Mouse (Mus musculus) heart, embryonic 15.5 days (tissue): Measurements from ENCODE around the gene Tubb4b. TPM values are rescaled to one million over a fixed set of nuclear protein-coding genes. Genes with fewer than 3 reads are reported as not detected.

Experiments used
- ATAC-seq: fragments of 200-750 bp; cut with Nextera tagmentation; replicated peaks from 2 replicates; pipeline ENCODE4 v1.8.0; 2017; ENCODE audit warnings: low read depth, moderate TSS enrichment; ENCODE audit not compliant: insufficient number of reproducible peaks, insufficient read depth, low FRiP score
- H3K27ac ChIP-seq: fragments of 300-500 bp; sonication (generic); 2 replicates; pipeline ENCODE4 v1.5.1; 2015; ENCODE audit warnings: mild to moderate bottlenecking, inconsistent platforms
- H3K27me3 ChIP-seq: fragments of 300-500 bp; sonication (generic); 2 replicates; pipeline ENCODE4 v1.6.1; 2015; ENCODE audit warnings: inconsistent platforms
- H3K36me3 ChIP-seq: fragments of 300-500 bp; sonication (generic); 2 replicates; pipeline ENCODE4 v1.6.1; 2015; ENCODE audit warnings: mild to moderate bottlenecking, inconsistent platforms
- H3K4me1 ChIP-seq: fragments of 300-500 bp; sonication (generic); replicated peaks from 2 replicates; pipeline ENCODE4 v1.6.1; 2015; ENCODE audit warnings: inconsistent platforms
- H3K4me2 ChIP-seq: fragments of 300-500 bp; sonication (generic); 2 replicates; pipeline ENCODE4 v1.6.1; 2015; ENCODE audit warnings: inconsistent platforms, mild to moderate bottlenecking, moderate library complexity
- H3K4me3 ChIP-seq: fragments of 300-500 bp; sonication (generic); 2 replicates; pipeline ENCODE4 v1.5.1; 2015; ENCODE audit warnings: mild to moderate bottlenecking, inconsistent platforms
- H3K9ac ChIP-seq: fragments of 300-500 bp; sonication (generic); 2 replicates; pipeline ENCODE4 v1.6.1; 2015; ENCODE audit warnings: mild to moderate bottlenecking, inconsistent platforms
- H3K9me3 ChIP-seq: fragments of 300-500 bp; sonication (generic); replicated peaks from 2 replicates; pipeline ENCODE4 v1.6.1; 2016; ENCODE audit warnings: inconsistent platforms
- WGBS: fragments of 180-500 bp; shearing (Covaris S2); methylation state at CpG from one replicate; pipeline ENCODE4 v1.1.7; 2015; ENCODE audit warnings: mixed read lengths; 5-methylcytosine and 5-hydroxymethylcytosine counted together
- polyA plus RNA-seq: library from polyadenylated mRNA; unstranded; fragments of >200 nt; fragmentation: Nextera tagmentation; extraction: Ambion mirVana; gene quantifications from 2 replicates; pipeline ENCODE4 v1.2.1, GENCODE M21; 2015

The Tubb4b gene
- polyA plus RNA-seq, 1 experiment from 2014 or later = 358 TPM

DNA sequence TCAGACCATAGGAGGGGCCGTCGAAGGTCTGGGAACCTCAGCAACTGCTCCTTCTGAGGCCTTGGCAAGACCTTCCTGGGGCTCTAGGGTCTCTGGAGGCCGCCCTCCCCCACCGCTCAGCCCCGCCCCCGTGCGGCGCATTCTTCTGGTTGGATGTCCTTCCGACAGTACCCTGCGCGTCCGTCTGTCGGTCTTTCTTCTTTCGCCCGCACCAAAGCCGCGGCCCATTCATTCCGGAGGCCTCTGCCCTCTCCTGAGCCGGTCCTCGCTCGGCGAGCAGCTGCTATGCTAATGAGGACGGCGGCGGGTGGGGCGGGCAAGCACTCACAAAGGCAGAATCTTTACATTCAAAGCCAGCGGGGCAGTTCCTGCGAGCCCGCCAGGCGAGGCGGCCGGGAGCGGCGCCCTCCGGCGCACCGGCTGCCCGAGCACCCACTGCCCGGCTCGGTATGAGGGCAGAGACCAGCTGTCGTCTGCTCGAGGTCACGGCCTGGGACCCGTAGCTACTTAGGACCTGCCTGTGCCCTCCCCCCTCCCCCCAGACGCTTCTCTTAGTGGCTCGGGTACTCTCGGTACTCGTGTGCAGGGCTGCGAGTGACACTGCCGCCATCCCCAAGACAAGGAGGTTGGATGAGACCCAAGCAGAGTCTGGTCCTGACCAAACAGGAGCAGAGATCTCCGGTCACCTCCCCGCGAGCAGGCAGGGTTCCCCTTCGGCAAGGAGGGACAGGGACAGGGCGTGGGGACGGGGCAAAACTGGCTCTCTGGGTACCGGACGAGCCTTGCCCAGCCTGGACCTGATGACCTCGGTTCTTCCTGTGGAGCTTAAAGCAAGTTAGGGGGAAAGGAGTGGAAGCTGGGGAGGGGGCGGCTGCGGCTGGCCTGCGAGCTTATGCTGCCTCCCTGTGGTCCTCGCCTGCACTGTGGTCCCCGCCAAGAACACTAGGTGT, 38.6 kb downstream of the Tubb4b start:
- WGBS = 1% methylated on average over 64 of the region's 64 CpGs
- Histone ChIP-seq H3K27ac (peak overlapping the region; percentile 82), H3K4me3 (peak overlapping the region; percentile 59), H3K27me3 (peaks cover 9% of the 10 kb centered on the region; the same call in 1 of the 2 replicates), H3K36me3 (no peaks in the 10 kb centered on the region), H3K9ac (peak overlapping the region; percentile 75), H3K9me3 (no peaks in the 10 kb centered on the region), H3K4me1 (peaks cover 39% of the 10 kb centered on the region), H3K4me2 (peak overlapping the region; percentile 93)
- ATAC-seq = peak; percentile 58

DNA sequence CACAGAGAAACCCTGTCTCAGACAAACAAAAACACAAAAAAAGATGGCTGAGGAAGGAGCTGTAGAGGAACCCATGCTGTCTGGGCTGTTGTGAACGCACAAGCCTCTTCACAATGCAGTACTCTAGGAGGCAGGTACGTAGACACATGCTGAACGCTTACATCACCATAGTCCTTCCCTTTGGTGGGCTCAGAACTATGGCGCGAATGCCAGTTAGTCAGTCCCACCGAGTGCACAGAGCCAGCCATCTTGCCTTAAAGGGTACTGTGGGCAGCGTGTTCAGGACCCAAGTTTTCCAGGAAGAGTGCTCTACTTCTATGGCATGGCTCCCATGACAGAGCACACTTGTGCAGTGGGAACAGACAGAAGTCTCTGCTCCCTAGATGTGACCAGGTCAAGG, 40.0 kb downstream of the Tubb4b start:
- ATAC-seq = no peak
- H3K27ac ChIP-seq = no peak overlapping the region
- no peak overlapping the region for H3K4me3 ChIP-seq
- no peak overlapping the region; the same call in 1 of the 2 replicates for H3K4me2 ChIP-seq
- no peak overlapping the region for H3K9ac ChIP-seq
- peaks cover 43% of the 10 kb centered on the region for H3K4me1 ChIP-seq
- peaks cover 9% of the 10 kb centered on the region; the same call in 1 of the 2 replicates for H3K27me3 ChIP-seq
- H3K9me3 ChIP-seq = no peaks in the 10 kb centered on the region
- no peaks in the 10 kb centered on the region for H3K36me3 ChIP-seq
- WGBS = 93% methylated on average over 7 of the region's 7 CpGs

DNA sequence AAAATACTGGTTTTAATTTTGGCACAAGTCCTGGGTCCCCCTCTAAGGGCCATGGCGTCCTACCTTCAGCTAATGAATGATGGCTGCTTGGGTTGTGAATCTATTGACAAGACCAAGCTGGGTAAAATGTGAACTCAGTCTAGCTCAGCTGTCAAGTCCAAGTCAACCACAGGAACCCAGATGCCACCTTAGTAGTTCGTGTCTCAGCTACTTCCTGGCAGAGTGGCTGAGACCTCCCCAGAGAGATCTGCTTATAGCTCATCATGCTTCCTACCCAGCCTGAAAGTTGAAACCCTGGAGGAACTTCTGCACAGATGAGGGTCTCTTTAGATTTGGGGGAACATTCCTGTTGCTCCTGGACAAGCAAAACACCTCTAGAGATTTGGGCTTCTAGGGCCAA, 41.2 kb downstream of the Tubb4b start:
- 71% methylated on average over 2 of the region's 2 CpGs for WGBS
- no peak overlapping the region for H3K27ac ChIP-seq
- H3K4me3 ChIP-seq = peak overlapping the region; percentile 67
- H3K9me3 ChIP-seq = no peaks in the 10 kb centered on the region
- H3K27me3 ChIP-seq = peaks cover 20% of the 10 kb centered on the region; the same call in 1 of the 2 replicates
- H3K4me1 ChIP-seq = peaks cover 50% of the 10 kb centered on the region
- no peak for ATAC-seq
- H3K9ac ChIP-seq = no peak overlapping the region
- no peaks in the 10 kb centered on the region for H3K36me3 ChIP-seq
- H3K4me2 ChIP-seq = peak overlapping the region; percentile 91

DNA sequence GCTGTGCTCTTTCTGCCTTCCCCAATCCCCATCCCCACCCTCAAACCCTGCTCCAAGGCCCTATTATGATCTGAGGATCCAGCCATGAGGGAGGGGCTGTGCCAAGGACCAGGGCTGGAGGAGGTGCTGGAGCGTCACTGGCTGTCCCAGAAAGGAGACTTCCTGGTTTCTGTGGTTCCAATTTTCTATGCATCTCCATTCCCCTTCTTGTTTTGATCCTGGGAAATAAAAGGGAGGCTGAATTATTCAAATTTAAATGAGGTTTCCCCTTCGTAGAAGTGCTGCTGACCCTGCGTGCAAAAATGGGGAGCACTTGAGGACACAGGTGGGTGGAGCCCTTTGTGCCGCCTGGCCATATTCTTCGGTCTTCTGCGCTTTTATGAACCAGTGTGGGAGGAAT, 41.8 kb downstream of the Tubb4b start:
- peaks cover 57% of the 10 kb centered on the region for H3K4me1 ChIP-seq
- ATAC-seq = no peak

DNA sequence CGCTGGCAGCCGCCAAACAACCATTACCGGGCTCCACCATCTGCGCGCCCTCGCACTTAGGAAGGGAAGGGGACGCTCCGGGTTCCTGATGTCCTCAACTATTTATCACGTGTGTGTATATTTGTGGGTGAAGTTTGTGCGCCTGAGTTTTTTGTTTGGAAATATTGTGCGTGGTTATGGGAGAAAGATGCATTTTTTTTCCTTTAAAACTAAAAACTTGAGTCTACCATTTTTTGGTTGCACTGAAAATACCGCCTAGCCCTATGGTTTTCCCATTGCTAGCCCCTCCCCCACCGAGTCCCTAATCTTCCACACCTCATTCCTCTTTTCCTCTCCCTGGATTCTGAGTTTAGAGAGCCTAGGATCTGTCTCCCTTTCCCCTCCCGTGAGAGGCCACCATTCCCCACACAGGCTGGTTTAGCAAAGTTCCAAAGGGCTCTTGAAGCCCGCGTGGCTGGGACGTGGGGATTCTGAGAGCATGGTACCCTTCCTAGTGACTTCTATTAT, 42.6 kb downstream of the Tubb4b start:
- H3K4me3 ChIP-seq = peak overlapping the region; percentile 67
- no peaks in the 10 kb centered on the region for H3K9me3 ChIP-seq
- peak overlapping the region; percentile 91 for H3K4me2 ChIP-seq
- peaks cover 22% of the 10 kb centered on the region; the same call in 1 of the 2 replicates for H3K27me3 ChIP-seq
- no peaks in the 10 kb centered on the region for H3K36me3 ChIP-seq
- H3K9ac ChIP-seq = peak overlapping the region; percentile 66
- under 1% methylated on average over 17 of the region's 17 CpGs for whole genome bisulfite sequencing
- ATAC-seq = no peak
- peak overlapping the region; percentile 84 for H3K27ac ChIP-seq
- peaks cover 64% of the 10 kb centered on the region for H3K4me1 ChIP-seq

More for the DNA sequence above, 41.8 kb downstream of the Tubb4b start:
- H3K36me3 ChIP-seq = no peaks in the 10 kb centered on the region
- WGBS = 36% methylated on average over 6 of the region's 6 CpGs
- H3K27ac ChIP-seq = peak overlapping the region; percentile 21
- peaks cover 22% of the 10 kb centered on the region; the same call in 1 of the 2 replicates for H3K27me3 ChIP-seq
- H3K4me2 ChIP-seq = peak overlapping the region; percentile 91
- H3K4me3 ChIP-seq = peak overlapping the region; percentile 67
- peak overlapping the region; percentile 45; the same call in 1 of the 2 replicates for H3K9ac ChIP-seq
- H3K9me3 ChIP-seq = no peaks in the 10 kb centered on the region

DNA sequence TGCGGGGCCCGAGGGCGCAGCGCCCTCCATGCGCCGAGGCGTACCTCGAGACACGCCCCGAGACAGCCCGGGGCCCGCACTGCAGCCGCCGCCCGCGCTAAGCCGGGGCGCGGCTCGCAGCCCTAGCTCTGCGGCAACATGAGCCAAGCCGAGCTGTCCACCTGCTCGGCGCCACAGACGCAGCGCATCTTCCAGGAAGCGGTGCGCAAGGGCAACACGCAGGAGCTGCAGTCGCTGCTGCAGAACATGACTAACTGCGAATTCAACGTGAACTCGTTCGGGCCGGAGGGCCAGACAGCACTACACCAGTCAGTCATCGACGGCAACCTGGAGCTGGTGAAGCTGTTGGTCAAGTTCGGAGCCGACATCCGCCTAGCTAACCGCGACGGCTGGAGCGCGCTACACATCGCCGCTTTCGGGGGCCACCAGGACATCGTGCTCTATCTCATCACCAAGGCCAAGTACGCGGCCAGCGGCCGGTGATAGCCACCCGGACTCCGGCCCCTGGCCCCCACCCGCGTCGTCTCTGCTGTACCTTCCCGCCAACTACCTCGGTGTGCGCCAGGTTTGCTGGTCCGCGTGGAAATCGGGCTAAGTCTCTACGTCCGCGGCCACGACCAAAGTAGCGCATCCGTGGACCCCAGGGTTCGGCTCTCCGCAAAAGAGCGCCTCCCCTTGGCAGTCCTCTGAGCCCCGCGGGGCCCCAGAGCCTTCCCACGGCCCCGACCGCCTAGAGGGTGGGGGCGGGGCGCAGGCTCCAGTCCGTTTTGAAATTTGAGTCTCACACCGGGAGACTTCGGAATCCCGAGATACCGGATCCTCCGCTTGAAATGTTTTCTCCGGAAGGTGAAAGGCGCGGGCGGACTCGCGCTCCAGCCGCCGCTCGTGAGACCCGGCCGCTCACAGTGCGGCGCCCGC, 43.3 kb downstream of the Tubb4b start:
- H3K27me3 ChIP-seq = peaks cover 26% of the 10 kb centered on the region
- peak overlapping the region; percentile 66 for H3K9ac ChIP-seq
- peak; percentile 20 for ATAC-seq
- peak overlapping the region; percentile 84 for H3K27ac ChIP-seq
- H3K36me3 ChIP-seq = no peaks in the 10 kb centered on the region
- under 1% methylated on average over 100 of the region's 100 CpGs for WGBS
- peaks cover 70% of the 10 kb centered on the region for H3K4me1 ChIP-seq
- no peaks in the 10 kb centered on the region for H3K9me3 ChIP-seq
- H3K4me2 ChIP-seq = peak overlapping the region; percentile 91
- peak overlapping the region; percentile 67 for H3K4me3 ChIP-seq

DNA sequence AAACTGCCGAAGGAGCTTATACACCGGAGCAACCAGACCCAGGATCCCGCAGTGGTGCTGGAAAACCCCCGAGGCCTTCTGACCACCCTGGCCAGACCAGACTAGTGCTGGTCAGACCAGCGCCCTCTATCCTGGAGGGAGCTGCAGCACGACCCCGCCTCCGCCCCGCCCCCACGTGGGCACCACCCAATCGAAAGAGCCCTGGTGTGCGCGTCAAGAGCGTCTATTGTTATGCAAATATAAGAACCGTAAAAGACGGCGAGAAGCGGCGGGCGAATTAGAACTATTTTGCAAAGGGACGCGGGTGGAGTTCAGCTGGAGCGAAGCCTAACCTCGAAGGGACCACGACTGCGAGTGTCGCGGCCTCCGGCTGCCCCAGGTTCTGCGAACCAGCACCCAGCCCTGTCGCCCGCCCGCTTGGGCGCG, 44.0 kb downstream of the Tubb4b start, which contains the start of gene Nrarp:
Gene Nrarp, plus strand, starts transcription at position 281 of the 426 bp plus-strand sequence.
- H3K36me3 ChIP-seq = no peaks in the 10 kb centered on the region
- H3K4me2 ChIP-seq = peak within 1 kb of the TSS; percentile 91
- peak; percentile 89 for ATAC-seq
- H3K4me1 ChIP-seq = peaks cover 68% of the 10 kb centered on the region
- H3K9me3 ChIP-seq = no peaks in the 10 kb centered on the region
- peak within 1 kb of the TSS; percentile 84 for H3K27ac ChIP-seq
- peak within 1 kb of the TSS; percentile 66 for H3K9ac ChIP-seq
- H3K27me3 ChIP-seq = peaks cover 30% of the 10 kb centered on the region
- under 1% methylated on average over 35 of the region's 35 CpGs for WGBS
- peak within 1 kb of the TSS; percentile 67 for H3K4me3 ChIP-seq

DNA sequence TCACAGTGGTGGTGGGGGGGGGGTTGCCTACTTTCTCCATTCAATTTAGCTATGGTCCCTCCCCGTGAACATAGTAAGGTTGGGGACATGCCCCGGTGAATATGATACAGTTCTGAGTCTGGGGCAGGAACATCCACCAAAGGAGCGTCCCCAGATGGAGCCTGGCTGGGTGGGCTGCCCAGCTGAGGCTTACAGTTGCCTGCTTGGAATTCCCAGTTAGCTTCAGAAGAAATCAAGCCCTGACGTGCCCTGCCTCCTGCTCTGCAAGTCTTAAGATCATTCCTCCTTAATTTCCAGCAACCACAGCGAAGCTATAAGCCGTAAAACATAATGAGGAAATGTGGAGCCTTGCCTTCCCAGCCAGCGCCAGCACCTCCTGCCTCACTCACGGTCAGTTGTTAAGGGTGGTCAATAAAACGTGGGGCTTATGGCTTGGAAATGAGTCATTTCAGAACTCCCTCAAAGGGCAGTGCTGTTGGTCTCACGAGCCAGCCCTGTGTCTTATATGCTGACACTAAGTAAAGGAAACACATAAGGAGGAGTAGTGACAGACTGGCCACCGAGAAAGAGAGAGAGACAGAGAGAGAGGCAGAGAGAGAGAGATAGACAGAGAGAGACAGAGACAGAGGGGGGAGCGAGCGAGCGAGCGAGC, 44.8 kb downstream of the Tubb4b start:
- Histone ChIP-seq H3K9me3 (no peaks in the 10 kb centered on the region), H3K27ac (peak overlapping the region; percentile 58), H3K9ac (peak overlapping the region; percentile 29; the same call in 1 of the 2 replicates), H3K4me3 (peak overlapping the region; percentile 67), H3K4me1 (peaks cover 66% of the 10 kb centered on the region), H3K4me2 (peak overlapping the region; percentile 91), H3K36me3 (no peaks in the 10 kb centered on the region), H3K27me3 (peaks cover 31% of the 10 kb centered on the region)
- WGBS = 60% methylated on average over 15 of the region's 15 CpGs
- ATAC-seq = no peak

DNA sequence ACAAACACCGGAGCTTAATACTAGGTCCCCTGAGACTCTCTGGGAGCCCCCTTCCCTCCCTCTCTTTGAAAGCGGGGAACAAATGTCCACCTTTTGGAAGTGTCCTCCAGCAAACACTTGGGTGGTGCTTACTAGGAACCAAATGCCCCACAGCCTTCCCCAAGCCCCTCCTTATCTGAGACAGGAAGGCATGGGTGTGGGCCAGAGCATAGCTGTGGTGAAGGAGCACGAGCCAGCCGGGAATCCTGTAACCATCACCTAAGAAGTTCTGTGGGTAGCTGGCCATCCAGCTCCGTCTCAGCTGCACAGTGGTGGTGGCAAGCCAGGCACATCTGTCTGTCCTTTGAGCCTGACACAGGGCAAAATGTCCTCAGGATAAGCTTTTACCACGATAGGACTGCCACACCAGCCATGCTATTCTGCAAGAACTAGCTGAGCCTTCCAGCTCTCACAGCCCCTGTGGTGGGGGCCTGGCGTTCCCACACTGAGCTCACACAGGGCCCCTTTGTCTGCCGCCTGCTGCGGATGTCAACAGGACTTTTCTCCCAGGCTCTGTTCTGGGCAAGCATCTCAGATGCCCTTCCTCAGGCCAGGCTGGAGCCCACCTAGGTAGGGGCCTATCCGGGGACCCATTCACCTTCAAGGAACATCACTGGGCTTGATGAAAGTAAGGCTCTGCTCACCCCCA, 46.1 kb downstream of the Tubb4b start:
- 30% methylated on average over 10 of the region's 10 CpGs for WGBS
- Histone ChIP-seq H3K27me3 (peaks cover 28% of the 10 kb centered on the region), H3K4me3 (no peak overlapping the region), H3K36me3 (no peaks in the 10 kb centered on the region), H3K4me2 (0 out of 2 replicates have a peak overlapping the region, but pooled peaks have one; percentile 5), H3K9me3 (no peaks in the 10 kb centered on the region), H3K9ac (no peak overlapping the region), H3K4me1 (peaks cover 60% of the 10 kb centered on the region), H3K27ac (peak overlapping the region; percentile 58)
- ATAC-seq = no peak

DNA sequence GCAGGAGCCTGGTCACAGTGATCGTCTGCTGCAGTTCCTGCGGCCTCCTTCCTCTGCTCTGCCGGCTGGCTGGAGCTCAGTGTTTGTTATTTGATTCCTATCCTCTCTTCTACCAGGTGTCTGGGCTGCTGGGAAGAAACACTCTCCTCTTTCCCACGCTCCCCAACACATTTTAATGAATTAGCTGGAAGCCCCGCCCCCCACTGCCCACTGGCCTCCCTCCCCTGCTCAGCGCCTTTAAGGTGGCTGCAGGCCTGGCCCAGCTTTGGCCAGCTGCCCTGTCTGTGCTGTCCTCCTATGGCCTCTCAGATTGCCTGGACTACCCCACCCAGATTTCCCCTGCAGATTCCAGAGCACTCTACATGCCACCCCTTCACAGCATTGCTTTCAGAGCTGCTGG, 46.8 kb downstream of the Tubb4b start:
- peak overlapping the region; percentile 5; the same call in 1 of the 2 replicates for H3K4me2 ChIP-seq
- H3K4me1 ChIP-seq = peaks cover 54% of the 10 kb centered on the region
- peaks cover 25% of the 10 kb centered on the region for H3K27me3 ChIP-seq
- ATAC-seq = no peak
- WGBS = 14% methylated on average over 6 of the region's 6 CpGs
- no peak overlapping the region for H3K4me3 ChIP-seq
- H3K27ac ChIP-seq = peak overlapping the region; percentile 65
- H3K36me3 ChIP-seq = no peaks in the 10 kb centered on the region
- no peaks in the 10 kb centered on the region for H3K9me3 ChIP-seq
- H3K9ac ChIP-seq = no peak overlapping the region
